Mouse (Mus musculus): ENCODE data around the gene E2f6.

- TF ChIP-seq GATA1 (IDR thresholded peaks at IDR 0.05; ENCODE audit: borderline replicate concordance, low read length) (no peak), FLI1 (IDR thresholded peaks at IDR 0.05; ENCODE audit: low read length) (no peak)
These were observed 62.8 kb downstream of the E2f6 start for GRCm38 (mm10) chr12:16873549-16873948.

Data from megakaryocyte, embryonic 14.5 days (primary cell).